Comparison of ENCODE assay signal across 11 mouse cellular contexts in genomic region chr9:44030646-44031045, GRCm38 (mm10). TPM values are rescaled to one million over a fixed set of nuclear protein-coding genes. Genes with fewer than 3 reads are reported as not detected.
"Had no signal": no experiment of that assay in that cellular context is flagged by ENCODE, and none has a peak within 500 bp of the region (broad histone marks: within the 10 kb centered on the region; RNA-seq: fewer than 3 reads in every experiment).

No protein-coding gene starts in this region.

- H3K27ac ChIP-seq: limb, embryonic 13.5 days; liver, embryonic 14.5 days; midbrain, embryonic 12.5 days; neural tube, embryonic 15.5 days had no signal

- H3K4me1 ChIP-seq: limb, embryonic 13.5 days; midbrain, embryonic 12.5 days; neural tube, embryonic 15.5 days had no signal

- H3K9ac ChIP-seq: limb, embryonic 13.5 days; liver, embryonic 14.5 days; midbrain, embryonic 12.5 days; neural tube, embryonic 15.5 days had no signal

- H3K36me3 ChIP-seq: limb, embryonic 13.5 days; midbrain, embryonic 12.5 days; neural tube, embryonic 15.5 days had no signal

- DNase-seq: left cerebral cortex, postnatal 4 days; lung, adult 18-20 months; right cerebral cortex, adult 18-20 months; right cerebral cortex, postnatal 25 days; thymus, adult 18-20 months had no signal

- H3K9me3 ChIP-seq: limb, embryonic 13.5 days; midbrain, embryonic 12.5 days; neural tube, embryonic 15.5 days had no signal

- H3K4me2 ChIP-seq: limb, embryonic 13.5 days; midbrain, embryonic 12.5 days; neural tube, embryonic 15.5 days had no signal

- H3K4me3 ChIP-seq: limb, embryonic 13.5 days; midbrain, embryonic 12.5 days; neural tube, embryonic 15.5 days had no signal

- H3K27me3 ChIP-seq: limb, embryonic 13.5 days had no signal

- ATAC-seq: midbrain, embryonic 16.5 days had no signal

RNA-seq across cellular contexts. Expression of gene Thy1, which starts 12.5 kb away (rescaled TPM):
- polyA plus RNA-seq: midbrain, embryonic 12.5 days; neural tube, embryonic 11.5 days had no signal
